Mouse (Mus musculus) limb, embryonic 12.5 days (tissue): ENCODE data around the gene Anxa7. TPM values are rescaled to one million over a fixed set of nuclear protein-coding genes. Genes with fewer than 3 reads are reported as not detected.

Experiments
- ATAC-seq: fragments of 200-750 bp; cut with Nextera tagmentation; 2 replicates; pipeline ENCODE4 v1.8.0; 2017; ENCODE audit warnings: low read depth, moderate TSS enrichment; ENCODE audit not compliant: insufficient number of reproducible peaks, insufficient read depth, low FRiP score, low TSS enrichment
- H3K27ac ChIP-seq: fragments of 300-500 bp; sonication (generic); 2 replicates; pipeline ENCODE4 v1.5.1; 2016; ENCODE audit warnings: mild to moderate bottlenecking, moderate library complexity
- H3K27me3 ChIP-seq: fragments of 300-500 bp; sonication (generic); 2 replicates; pipeline ENCODE4 v1.6.1; 2016; ENCODE audit warnings: mild to moderate bottlenecking, moderate library complexity
- H3K36me3 ChIP-seq: fragments of 300-500 bp; sonication (generic); 2 replicates; pipeline ENCODE4 v1.6.1; 2016; ENCODE audit warnings: mild to moderate bottlenecking, moderate library complexity
- H3K4me1 ChIP-seq: fragments of 300-500 bp; sonication (generic); replicated peaks from 2 replicates; pipeline ENCODE4 v1.6.1; 2016
- H3K4me2 ChIP-seq: fragments of 300-500 bp; sonication (generic); 2 replicates; pipeline ENCODE4 v1.6.1; 2016; ENCODE audit warnings: mild to moderate bottlenecking, moderate library complexity
- H3K4me3 ChIP-seq: fragments of 300-500 bp; sonication (generic); replicated peaks from 2 replicates; pipeline ENCODE4 v1.5.1; 2016; ENCODE audit warnings: mild to moderate bottlenecking
- H3K9ac ChIP-seq: fragments of 300-500 bp; sonication (generic); replicated peaks from 2 replicates; pipeline ENCODE4 v1.6.1; 2016; ENCODE audit warnings: mild to moderate bottlenecking, moderate library complexity
- H3K9me3 ChIP-seq: fragments of 300-500 bp; sonication (generic); 2 replicates; pipeline ENCODE4 v1.6.1; 2016; ENCODE audit warnings: mild to moderate bottlenecking, moderate library complexity
- WGBS: fragments of 180-500 bp; shearing (Covaris S2); methylation state at CpG from one replicate; pipeline ENCODE4 v1.1.7; 2016; 5-methylcytosine and 5-hydroxymethylcytosine counted together
- polyA plus RNA-seq: library from polyadenylated mRNA; unstranded; fragments of >200 nt; fragmentation: Nextera tagmentation; extraction: Ambion mirVana; gene quantifications from 2 replicates; pipeline ENCODE4 v1.2.1, GENCODE M21; 2016

Gene Anxa7
- polyA plus RNA-seq, 1 experiment from 2014 or later, result 27.2 TPM

DNA sequence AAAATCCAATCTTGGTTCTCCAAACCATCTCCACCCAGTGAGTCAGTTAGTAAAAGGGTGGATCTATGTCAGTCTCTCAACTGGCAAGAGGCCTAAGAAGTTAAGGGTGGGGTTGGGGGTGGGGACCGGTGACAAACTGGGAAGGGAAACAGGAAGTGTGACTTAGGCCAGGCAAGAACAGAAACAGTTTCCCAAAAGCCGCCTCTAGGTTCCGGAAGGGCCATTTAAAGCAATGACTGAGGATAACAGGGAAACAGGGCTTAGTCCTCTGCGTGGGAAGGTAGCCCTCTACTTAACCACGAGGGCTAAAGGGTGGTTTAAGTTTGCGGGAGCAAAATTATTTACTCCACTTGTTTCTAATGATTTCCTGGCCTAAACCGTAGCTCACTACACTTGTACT is 1.1 kb downstream of the Anxa7 start:
- Histone ChIP-seq H3K27ac (no peak overlapping the region), H3K36me3 (peaks cover 13% of the 10 kb centered on the region; the same call in 1 of the 2 replicates), H3K9ac (no peak overlapping the region), H3K9me3 (no peaks in the 10 kb centered on the region), H3K4me3 (peak overlapping the region; percentile 65), H3K4me2 (peak overlapping the region; percentile 65), H3K27me3 (no peaks in the 10 kb centered on the region), H3K4me1 (peaks cover 23% of the 10 kb centered on the region)
- WGBS, result 4% methylated on average over 7 of the region's 7 CpGs
- ATAC-seq, result no peak

DNA sequence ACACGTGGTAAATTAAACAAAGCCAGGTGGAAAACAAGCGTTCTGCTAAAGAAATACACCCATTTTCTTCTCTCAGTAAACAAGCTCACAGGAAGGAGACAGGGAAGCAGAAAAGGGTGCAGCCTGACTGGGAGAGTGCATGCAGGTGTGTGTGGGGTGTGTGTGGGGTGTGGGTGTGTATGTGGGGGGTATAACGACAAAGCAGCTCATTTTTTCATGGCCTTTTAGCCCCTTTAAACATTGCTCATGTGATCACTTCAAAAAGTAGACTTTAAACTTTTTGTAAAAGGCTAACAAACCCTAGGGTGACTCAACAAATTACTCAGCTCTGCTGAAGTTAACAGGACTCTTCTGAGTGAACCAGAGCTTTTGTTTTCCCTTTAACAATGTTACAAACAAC is 1.5 kb downstream of the Anxa7 start:
- peak overlapping the region; percentile 65 for H3K4me2 ChIP-seq

DNA sequence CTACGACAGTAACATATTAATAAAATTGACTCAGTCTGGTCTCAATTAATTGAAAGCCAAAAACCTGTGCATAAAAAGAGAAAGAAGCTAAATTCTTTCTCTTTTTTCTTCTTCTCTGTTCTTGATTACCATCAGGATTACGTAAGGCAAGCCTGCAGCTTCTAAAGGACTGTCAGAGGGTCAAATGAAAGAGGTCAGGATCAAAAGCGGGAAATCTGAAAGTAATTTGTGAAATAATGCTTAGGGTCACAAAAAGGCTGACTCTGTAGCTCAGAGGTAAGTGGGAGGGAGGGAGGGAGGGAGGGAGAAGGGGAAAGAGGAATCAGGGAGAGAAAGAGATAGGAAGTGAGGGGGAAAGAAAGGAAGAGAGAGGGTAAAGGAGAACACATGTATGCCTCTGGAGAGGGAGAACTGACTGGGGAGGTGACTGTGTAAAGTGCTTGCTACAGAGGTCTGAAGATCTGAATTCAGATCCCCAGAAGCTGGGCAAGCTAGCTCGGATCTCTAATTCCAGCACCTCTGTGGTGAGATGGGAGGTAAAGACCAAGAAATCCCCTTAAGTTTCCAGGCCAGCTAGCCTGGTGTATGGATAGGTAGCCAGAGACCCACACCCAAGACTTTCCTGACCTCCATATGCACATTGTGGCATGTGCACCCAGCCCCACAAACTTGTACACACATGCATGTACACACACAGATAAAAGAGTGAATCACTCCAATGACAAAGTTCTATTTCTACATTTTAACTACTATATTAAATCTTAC is 2.5 kb downstream of the Anxa7 start:
- 20% methylated on average over 4 of the region's 4 CpGs for WGBS
- H3K27me3 ChIP-seq, result no peaks in the 10 kb centered on the region
- no peaks in the 10 kb centered on the region for H3K9me3 ChIP-seq
- H3K4me3 ChIP-seq, result no peak overlapping the region
- ATAC-seq, result no peak
- H3K4me1 ChIP-seq, result peaks cover 23% of the 10 kb centered on the region
- 0 out of 2 replicates have a peak, but pooled peaks cover under 1% of the 10 kb centered on the region for H3K36me3 ChIP-seq
- no peak overlapping the region for H3K27ac ChIP-seq
- H3K4me2 ChIP-seq, result no peak overlapping the region
- H3K9ac ChIP-seq, result no peak overlapping the region

More for the DNA sequence above, 1.5 kb downstream of the Anxa7 start:
- 22% methylated on average over 3 of the region's 3 CpGs for WGBS
- Histone ChIP-seq H3K9me3 (no peaks in the 10 kb centered on the region), H3K36me3 (0 out of 2 replicates have a peak, but pooled peaks cover 8% of the 10 kb centered on the region), H3K4me3 (peak overlapping the region; percentile 65; the same call in 1 of the 2 replicates), H3K27ac (no peak overlapping the region), H3K27me3 (no peaks in the 10 kb centered on the region), H3K4me1 (peaks cover 23% of the 10 kb centered on the region), H3K9ac (no peak overlapping the region)
- ATAC-seq, result no peak

DNA sequence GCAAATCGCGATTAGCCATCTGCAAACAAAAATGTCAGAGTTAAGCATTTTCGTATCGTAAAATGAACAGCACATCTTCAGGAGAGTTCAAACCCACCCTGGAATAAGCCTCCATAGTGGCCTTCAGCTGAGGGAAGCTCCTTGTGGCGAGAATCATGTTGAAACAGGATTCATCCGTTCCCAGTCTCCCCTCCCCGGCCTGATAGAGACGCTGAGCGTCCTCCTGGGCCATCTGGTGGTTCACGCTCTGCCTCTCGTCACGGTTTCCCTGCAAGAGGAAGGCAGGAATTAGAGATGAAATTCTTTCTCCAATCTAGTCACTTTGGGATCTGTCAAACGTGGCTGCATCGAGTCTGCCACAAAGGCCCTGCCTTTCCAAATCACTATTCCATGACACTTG is 19.7 kb downstream of the Anxa7 start:
- H3K27me3 ChIP-seq, result no peaks in the 10 kb centered on the region
- ATAC-seq, result no peak
- H3K27ac ChIP-seq, result no peak overlapping the region
- H3K9me3 ChIP-seq, result no peaks in the 10 kb centered on the region
- 70% methylated on average over 14 of the region's 14 CpGs for WGBS
- no peak overlapping the region for H3K4me3 ChIP-seq
- no peak overlapping the region for H3K9ac ChIP-seq
- H3K4me1 ChIP-seq, result no peaks in the 10 kb centered on the region; the same call in 1 of the 2 replicates
- peaks cover 69% of the 10 kb centered on the region for H3K36me3 ChIP-seq
- H3K4me2 ChIP-seq, result no peak overlapping the region

DNA sequence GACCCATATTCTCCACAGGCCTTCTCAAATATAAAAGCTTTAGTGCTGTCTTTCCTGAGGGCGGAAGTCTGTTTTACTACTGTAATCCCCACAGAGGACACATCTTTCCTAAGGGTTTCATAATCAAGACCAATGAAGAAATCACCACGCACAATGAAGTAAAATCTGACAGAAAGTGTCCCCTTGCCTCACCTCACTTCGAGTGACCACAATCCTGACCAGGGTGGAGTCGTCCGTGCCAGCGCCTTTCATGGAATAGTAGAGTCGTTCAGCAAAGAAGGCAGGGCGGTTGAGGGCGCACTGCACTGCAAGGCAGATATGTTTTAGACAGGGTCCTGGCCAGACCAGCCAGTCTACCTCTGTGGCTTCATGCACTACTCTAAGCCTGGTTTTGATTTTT is 21.6 kb downstream of the Anxa7 start:
- Histone ChIP-seq H3K4me2 (no peak overlapping the region), H3K27me3 (no peaks in the 10 kb centered on the region), H3K9me3 (no peaks in the 10 kb centered on the region), H3K27ac (no peak overlapping the region), H3K4me1 (no peaks in the 10 kb centered on the region; the same call in 1 of the 2 replicates), H3K4me3 (no peak overlapping the region), H3K36me3 (peaks cover 53% of the 10 kb centered on the region), H3K9ac (no peak overlapping the region)
- 94% methylated on average over 9 of the region's 9 CpGs for WGBS
- no peak for ATAC-seq

DNA sequence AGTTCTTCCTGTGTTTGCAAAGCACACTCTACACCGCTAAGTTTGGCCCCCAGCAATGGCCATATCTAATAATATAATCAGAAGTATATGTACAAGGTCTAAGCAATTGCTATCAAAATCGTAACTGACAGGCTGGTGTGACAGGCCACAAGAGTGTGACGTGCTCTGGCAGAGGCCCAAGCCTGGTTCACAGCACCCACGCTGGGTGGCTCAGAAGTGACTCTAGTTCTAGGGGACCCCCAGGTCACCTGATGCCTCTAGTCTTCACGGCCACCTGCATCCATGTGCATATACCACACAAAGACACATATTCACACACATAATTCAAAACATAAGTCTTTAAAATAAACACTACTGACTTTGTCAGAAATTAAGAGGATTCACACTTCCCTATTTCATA is 27.0 kb downstream of the Anxa7 start:
- peaks cover 2% of the 10 kb centered on the region; the same call in 1 of the 2 replicates for H3K4me1 ChIP-seq
- WGBS, result 92% methylated on average over 5 of the region's 5 CpGs
- no peak overlapping the region for H3K4me3 ChIP-seq
- no peaks in the 10 kb centered on the region for H3K9me3 ChIP-seq
- H3K27ac ChIP-seq, result no peak overlapping the region
- H3K4me2 ChIP-seq, result no peak overlapping the region
- H3K36me3 ChIP-seq, result peaks cover 13% of the 10 kb centered on the region
- ATAC-seq, result no peak
- H3K9ac ChIP-seq, result no peak overlapping the region
- H3K27me3 ChIP-seq, result no peaks in the 10 kb centered on the region

DNA sequence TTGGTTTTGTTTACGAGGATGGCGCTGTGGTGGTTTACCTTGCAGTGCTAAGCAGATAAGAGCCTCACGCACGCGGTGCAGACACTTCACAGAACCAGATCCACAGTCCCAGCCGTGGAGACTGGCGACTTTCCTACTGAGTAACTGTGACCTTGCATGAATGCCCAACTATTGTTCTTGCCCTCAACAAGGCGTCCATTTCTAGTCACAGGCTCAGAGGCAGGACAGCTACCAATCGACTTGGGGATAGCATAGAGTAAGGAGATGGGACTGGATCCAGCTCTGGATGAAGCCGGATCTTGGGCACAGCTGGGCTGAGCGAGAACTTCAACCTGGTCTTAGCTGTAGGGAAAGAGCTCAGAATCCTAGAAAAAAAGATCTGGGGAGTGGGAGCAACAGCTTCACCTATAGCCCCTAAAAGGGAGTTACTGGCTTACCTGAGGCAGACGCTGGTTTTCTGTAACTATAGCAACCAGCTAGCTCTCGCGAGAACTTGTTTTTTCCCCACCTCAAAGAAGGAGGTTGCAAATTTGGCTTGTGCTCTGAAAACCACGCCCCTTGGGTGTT is 28.1 kb downstream of the Anxa7 start, which contains the start of gene Cfap70:
Gene Cfap70, minus strand, starts transcription at position 462 of the 567 bp plus-strand sequence.
- H3K4me2 ChIP-seq, result peak within 1 kb of the TSS; percentile 71
- WGBS, result 6% methylated on average over 15 of the region's 15 CpGs
- no peaks in the 10 kb centered on the region for H3K27me3 ChIP-seq
- peak within 1 kb of the TSS; percentile 47 for H3K9ac ChIP-seq
- peaks cover 10% of the 10 kb centered on the region for H3K36me3 ChIP-seq
- H3K27ac ChIP-seq, result no peak within 1 kb of the TSS
- H3K9me3 ChIP-seq, result no peaks in the 10 kb centered on the region
- 0 out of 2 replicates have a peak, but pooled peaks have one; percentile 47 for ATAC-seq
- peak within 1 kb of the TSS; percentile 39 for H3K4me3 ChIP-seq
- peaks cover 2% of the 10 kb centered on the region; the same call in 1 of the 2 replicates for H3K4me1 ChIP-seq

DNA sequence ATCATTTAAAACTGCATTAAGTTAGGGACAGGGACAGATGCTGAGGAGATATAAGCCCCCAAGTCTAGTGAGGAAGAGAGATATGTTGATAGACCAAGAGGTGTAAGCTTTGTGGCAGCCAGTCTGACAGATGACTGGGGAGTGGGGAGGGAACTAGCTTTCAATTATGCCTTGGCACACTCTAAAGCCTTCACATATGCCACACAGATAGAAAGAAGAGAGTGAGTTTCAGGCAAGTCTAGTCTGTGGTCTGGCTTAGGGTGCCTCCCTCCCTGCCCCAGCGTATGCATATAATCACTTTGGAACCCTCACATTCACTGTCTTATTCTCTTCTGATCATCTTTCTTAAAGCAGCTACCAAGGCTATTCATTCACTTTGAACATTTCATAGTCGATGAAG is 28.6 kb downstream of the Anxa7 start:
- Histone ChIP-seq H3K4me1 (peaks cover 2% of the 10 kb centered on the region; the same call in 1 of the 2 replicates), H3K27ac (no peak overlapping the region), H3K9me3 (no peaks in the 10 kb centered on the region), H3K4me2 (peak overlapping the region; percentile 71), H3K4me3 (peak overlapping the region; percentile 39), H3K27me3 (no peaks in the 10 kb centered on the region), H3K36me3 (peaks cover 6% of the 10 kb centered on the region; the same call in 1 of the 2 replicates), H3K9ac (peak overlapping the region; percentile 47)
- WGBS, result 18% methylated on average over 2 of the region's 2 CpGs
- no peak for ATAC-seq

DNA sequence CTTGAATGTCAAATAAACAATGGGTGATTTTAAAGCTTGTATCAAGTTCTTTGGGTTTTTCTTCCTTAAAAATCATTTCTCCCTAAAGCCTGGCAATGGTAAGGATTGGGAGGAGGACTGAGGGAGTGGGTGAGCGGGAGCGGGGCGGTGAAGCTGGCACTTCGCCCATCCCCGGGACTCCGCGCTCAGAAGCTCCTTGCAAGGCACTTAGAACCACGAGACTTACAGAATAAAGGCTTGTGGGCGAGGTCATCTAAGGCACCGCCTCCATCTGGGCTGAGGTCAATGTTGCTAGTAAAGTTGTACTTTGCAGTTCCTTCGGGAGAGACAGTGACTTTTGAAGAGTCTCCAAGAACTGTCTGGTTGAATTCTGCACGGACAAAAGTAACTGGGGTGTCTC is 32.7 kb downstream of the Anxa7 start:
- no peak overlapping the region for H3K9ac ChIP-seq
- no peaks in the 10 kb centered on the region for H3K27me3 ChIP-seq
- H3K27ac ChIP-seq, result no peak overlapping the region
- no peak for ATAC-seq
- no peak overlapping the region for H3K4me3 ChIP-seq
- WGBS, result 69% methylated on average over 12 of the region's 12 CpGs
- no peaks in the 10 kb centered on the region for H3K36me3 ChIP-seq
- 0 out of 2 replicates have a peak, but pooled peaks cover 2% of the 10 kb centered on the region for H3K4me1 ChIP-seq
- no peak overlapping the region for H3K4me2 ChIP-seq
- no peaks in the 10 kb centered on the region for H3K9me3 ChIP-seq

DNA sequence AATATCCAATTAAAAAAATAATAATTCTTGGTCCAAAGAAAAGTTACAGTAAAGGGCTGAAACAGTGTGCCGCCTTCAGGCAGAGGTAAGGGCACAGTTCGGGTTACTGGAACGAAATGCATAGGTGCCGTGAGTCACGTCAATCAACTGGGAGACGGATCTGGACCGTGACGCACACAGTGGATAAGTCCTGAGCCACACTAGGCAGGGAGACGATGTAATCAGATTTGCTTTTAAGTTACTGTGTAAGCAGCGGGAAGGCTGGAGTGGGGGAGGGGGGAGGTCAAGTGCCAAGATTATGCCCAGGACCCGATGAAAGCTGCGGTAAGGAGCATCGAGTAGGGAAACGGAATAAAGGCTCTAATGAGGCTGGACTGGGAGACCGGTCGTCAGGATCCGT is 37.7 kb downstream of the Anxa7 start:
- ATAC-seq, result no peak
- Histone ChIP-seq H3K27ac (no peak overlapping the region), H3K4me3 (no peak overlapping the region), H3K36me3 (no peaks in the 10 kb centered on the region), H3K4me2 (no peak overlapping the region), H3K27me3 (no peaks in the 10 kb centered on the region), H3K4me1 (no peaks in the 10 kb centered on the region), H3K9me3 (no peaks in the 10 kb centered on the region), H3K9ac (no peak overlapping the region)
- 72% methylated on average over 17 of the region's 17 CpGs for WGBS

DNA sequence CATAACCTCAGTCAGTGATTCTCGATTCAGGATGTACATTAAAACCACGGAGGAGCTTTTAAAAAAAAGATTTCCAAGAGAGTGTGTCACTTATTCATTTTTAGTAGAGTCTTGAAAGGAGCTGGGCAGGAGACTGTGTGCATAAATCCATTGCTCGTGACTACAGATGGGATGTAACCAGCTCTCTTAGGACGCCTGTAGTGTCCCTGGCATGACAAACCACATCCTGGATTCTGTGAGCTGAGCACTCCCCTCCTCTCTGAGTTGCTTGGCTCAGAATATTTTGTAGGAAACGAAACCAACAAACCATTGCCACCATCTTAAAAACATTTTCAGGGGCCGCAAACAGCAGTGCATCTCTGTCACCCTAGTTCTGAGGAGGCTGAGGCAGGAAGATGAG is 43.0 kb downstream of the Anxa7 start:
- WGBS, result 74% methylated on average over 6 of the region's 6 CpGs
- H3K9ac ChIP-seq, result no peak overlapping the region
- no peaks in the 10 kb centered on the region for H3K9me3 ChIP-seq

More for the DNA sequence above, 43.0 kb downstream of the Anxa7 start:
- H3K4me3 ChIP-seq, result no peak overlapping the region
- no peak overlapping the region for H3K4me2 ChIP-seq
- no peaks in the 10 kb centered on the region for H3K4me1 ChIP-seq
- H3K27me3 ChIP-seq, result no peaks in the 10 kb centered on the region
- H3K36me3 ChIP-seq, result no peaks in the 10 kb centered on the region
- no peak for ATAC-seq
- no peak overlapping the region for H3K27ac ChIP-seq
